Mouse (Mus musculus) lung, embryonic 14.5 days (tissue): ENCODE measurements at regions not wholly inside any gene's neighbourhood (a gene's known extent, or its start where the extent isn't known, plus 50 kb on each side); places are given as distances from the start of the nearest gene placed in this dataset.

ENCODE experiments used
- ATAC-seq: fragments of 200-750 bp; cut with Nextera tagmentation; 2 replicates; pipeline ENCODE4 v1.8.0; 2017; ENCODE audit warnings: mild to moderate bottlenecking, moderate TSS enrichment, moderate library complexity; ENCODE audit not compliant: insufficient read depth
- DNase-seq: peaks from one replicate; pipeline ENCODE4 v3.0.0-alpha.2; 2015
- H3K27ac ChIP-seq: fragments of 300-500 bp; sonication (generic); 2 replicates; pipeline ENCODE4 v1.5.1; 2014; ENCODE audit warnings: low read depth, mild to moderate bottlenecking, moderate library complexity
- H3K27me3 ChIP-seq: fragments of 300-500 bp; sonication (generic); 2 replicates; pipeline ENCODE4 v1.6.1; 2014; ENCODE audit warnings: low read length, control low read depth; ENCODE audit not compliant: insufficient read depth
- H3K36me3 ChIP-seq: fragments of 300-500 bp; sonication (generic); 2 replicates; pipeline ENCODE4 v1.6.1; 2014; ENCODE audit warnings: control low read depth; ENCODE audit not compliant: insufficient read depth
- H3K4me1 ChIP-seq: fragments of 300-500 bp; sonication (generic); 2 replicates; pipeline ENCODE4 v1.6.1; 2014; ENCODE audit warnings: antibody characterized with exemption, control low read depth; ENCODE audit not compliant: insufficient read depth
- H3K4me2 ChIP-seq: fragments of 300-500 bp; sonication (generic); 2 replicates; pipeline ENCODE4 v1.6.1; 2014; ENCODE audit warnings: mild to moderate bottlenecking
- H3K4me3 ChIP-seq: fragments of 300-500 bp; sonication (generic); 2 replicates; pipeline ENCODE4 v1.5.1; 2014; ENCODE audit warnings: low read depth, low read length
- H3K9ac ChIP-seq: fragments of 300-500 bp; sonication (generic); 2 replicates; pipeline ENCODE4 v1.6.1; 2014
- H3K9me3 ChIP-seq: fragments of 300-500 bp; sonication (generic); 2 replicates; pipeline ENCODE4 v1.6.1; 2016; ENCODE audit warnings: low read depth, low read length, control low read depth
- CTCF ChIP-seq: IDR thresholded peaks from 2 replicates; pipeline ENCODE4 v1.5.1; 2016; ENCODE audit warnings: antibody characterized with exemption, low read depth
- WGBS: fragments of 180-500 bp; shearing (Covaris S2); extraction: QIAGEN DNeasy Blood & Tissue Kit; methylation state at CpG from one replicate; pipeline ENCODE4 v1.1.7; 2014; 5-methylcytosine and 5-hydroxymethylcytosine counted together

DNA sequence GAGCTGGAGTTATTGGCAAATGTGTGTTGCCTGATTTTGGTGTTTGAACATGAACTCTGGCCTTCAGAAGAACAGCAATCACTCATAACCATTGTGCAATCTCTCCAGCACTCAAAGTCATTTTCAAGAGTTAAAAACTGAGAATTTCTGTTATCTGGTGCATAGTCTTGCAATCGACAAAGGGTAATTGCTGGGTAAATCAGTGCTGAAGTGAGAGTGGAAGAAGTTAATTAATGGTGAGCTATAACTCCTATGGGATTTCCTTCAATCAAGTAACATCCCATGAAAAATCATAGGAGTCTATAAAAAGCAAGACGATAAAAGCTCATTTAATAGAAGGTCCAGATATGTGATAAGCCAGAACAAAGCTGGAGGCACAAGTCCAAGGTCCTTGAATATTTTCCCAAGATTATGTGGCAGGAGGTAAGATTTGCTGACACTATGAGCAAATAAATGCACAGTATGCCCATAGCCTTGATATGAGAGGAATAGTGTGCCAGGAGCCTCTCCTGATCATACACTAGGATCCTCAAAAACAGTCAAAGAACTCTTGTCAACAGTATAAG, 264.0 kb downstream of the Hao1 start:
- no peaks in the 10 kb centered on the region for H3K9me3 ChIP-seq
- H3K27me3 ChIP-seq: no peaks in the 10 kb centered on the region
- no peak overlapping the region for H3K4me3 ChIP-seq
- no peak overlapping the region for H3K9ac ChIP-seq
- H3K4me2 ChIP-seq: no peak overlapping the region
- no peak overlapping the region for H3K27ac ChIP-seq
- H3K36me3 ChIP-seq: no peaks in the 10 kb centered on the region
- H3K4me1 ChIP-seq: no peaks in the 10 kb centered on the region
- 71% methylated on average over 2 of the region's 2 CpGs for WGBS
- no peak for ATAC-seq
- no peak for DNase-seq
- no peak for TF ChIP-seq CTCF

DNA sequence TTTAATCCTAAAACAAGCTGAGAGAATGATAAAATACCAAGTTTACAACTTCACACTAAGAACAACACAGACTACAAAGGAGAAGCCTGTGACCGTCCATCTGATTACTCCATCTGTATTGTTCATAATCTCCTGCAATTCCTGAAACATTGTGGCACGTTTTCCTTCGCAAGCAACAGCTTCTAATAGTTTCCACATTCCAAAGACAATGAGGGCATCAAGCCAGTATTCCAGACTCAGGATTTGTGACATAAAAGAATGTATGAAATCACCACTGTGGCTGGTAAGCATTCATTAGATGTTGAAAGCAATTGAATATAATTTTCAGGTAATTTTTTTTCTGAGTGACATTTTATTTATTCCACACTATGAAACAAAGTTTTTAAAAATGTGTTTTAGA, 278.3 kb downstream of the Hao1 start:
- H3K27ac ChIP-seq: no peak overlapping the region
- WGBS: 43% methylated on average over 3 of the region's 3 CpGs
- H3K4me3 ChIP-seq: no peak overlapping the region
- no peak overlapping the region for H3K9ac ChIP-seq
- H3K36me3 ChIP-seq: no peaks in the 10 kb centered on the region
- H3K4me1 ChIP-seq: no peaks in the 10 kb centered on the region
- H3K27me3 ChIP-seq: no peaks in the 10 kb centered on the region
- ATAC-seq (no peak), DNase-seq (peak; percentile 35)
- H3K9me3 ChIP-seq: no peaks in the 10 kb centered on the region
- no peak overlapping the region for H3K4me2 ChIP-seq
- TF ChIP-seq CTCF: no peak

DNA sequence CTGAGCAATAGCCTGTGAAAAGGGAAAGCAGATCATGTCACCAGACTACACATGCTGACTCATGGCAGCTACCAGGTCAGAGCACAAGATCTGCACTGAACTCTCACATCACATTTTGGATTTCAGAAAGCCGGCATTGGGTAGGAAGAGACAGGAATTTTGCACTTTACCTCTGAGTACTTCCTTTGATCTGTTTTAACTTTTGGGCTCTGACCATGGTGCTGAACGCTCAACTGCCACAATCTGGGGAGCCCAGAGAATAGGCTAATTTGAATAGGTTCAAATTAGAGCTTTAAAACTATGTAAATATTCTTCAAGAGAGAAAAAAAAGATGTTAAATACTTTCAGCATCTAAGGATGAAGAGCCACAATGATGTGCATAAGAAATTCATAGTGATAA, 285.7 kb downstream of the Hao1 start:
- Histone ChIP-seq H3K4me1 (no peaks in the 10 kb centered on the region), H3K27ac (no peak overlapping the region), H3K9ac (no peak overlapping the region), H3K4me2 (no peak overlapping the region), H3K27me3 (no peaks in the 10 kb centered on the region), H3K9me3 (no peaks in the 10 kb centered on the region), H3K36me3 (no peaks in the 10 kb centered on the region), H3K4me3 (no peak overlapping the region)
- 18% methylated on average over 2 of the region's 2 CpGs for WGBS
- peak; percentile 74 for DNase-seq
- no peak for ATAC-seq
- TF ChIP-seq CTCF: no peak
